Mouse (Mus musculus): ENCODE measurements around the gene Phldb3. TPM values are rescaled to one million over a fixed set of nuclear protein-coding genes. Genes with fewer than 3 reads are reported as not detected.

Phldb3 gene
- total and polyA plus RNA-seq, 3 experiments = 6.4 to 10.8 TPM; not detected in 1

GRCm38 (mm10) chr7:24588336-24588735 lies 22.2 kb upstream of the Phldb3 start:
- TF ChIP-seq ZKSCAN1 (IDR thresholded peaks at IDR 0.05; ENCODE audit: low read depth, low read length) (no peak), HCFC1 (IDR thresholded peaks at IDR 0.05; ENCODE audit: low read depth, low read length) (no peak)
- H3K4me1 ChIP-seq (ENCODE audit: control insufficient read depth in 1 of 2, insufficient read depth in 2 of 2, low read length in 2 of 2) = peaks cover 2 to 20% of the 10 kb centered on the region in 2 experiments; a peak in 3 of 4 replicates
- no peaks in the 10 kb centered on the region for H3K27me3 ChIP-seq (ENCODE audit: control insufficient read depth in 1 of 2, insufficient read depth in 2 of 2, low read length in 2 of 2)
- no peak overlapping the region for H3K9ac ChIP-seq (ENCODE audit: control insufficient read depth, low read depth, low read length, poor library complexity, severe bottlenecking)
- no peaks in the 10 kb centered on the region for H3K79me2 ChIP-seq (ENCODE audit: control insufficient read depth, insufficient read depth, low read length, poor library complexity)
- H3K4me3 ChIP-seq (ENCODE audit: control insufficient read depth in 1 of 2, insufficient read depth in 1 of 2, low read depth in 2 of 2, low read length in 2 of 2) = no peak overlapping the region
- H3K9me3 ChIP-seq (replicated peaks; ENCODE audit: insufficient read depth, low read length) = no peaks in the 10 kb centered on the region
- DNase-seq (ENCODE audit: low read depth, low spot score) = no peak
- H3K27ac ChIP-seq (ENCODE audit: control insufficient read depth, low read depth, low read length) = no peak overlapping the region
- peaks cover 0 to 12% of the 10 kb centered on the region in 2 experiments; a peak in 2 of 4 replicates for H3K36me3 ChIP-seq (ENCODE audit: control insufficient read depth in 1 of 2, insufficient read depth in 2 of 2, low read length in 2 of 2)

DNA sequence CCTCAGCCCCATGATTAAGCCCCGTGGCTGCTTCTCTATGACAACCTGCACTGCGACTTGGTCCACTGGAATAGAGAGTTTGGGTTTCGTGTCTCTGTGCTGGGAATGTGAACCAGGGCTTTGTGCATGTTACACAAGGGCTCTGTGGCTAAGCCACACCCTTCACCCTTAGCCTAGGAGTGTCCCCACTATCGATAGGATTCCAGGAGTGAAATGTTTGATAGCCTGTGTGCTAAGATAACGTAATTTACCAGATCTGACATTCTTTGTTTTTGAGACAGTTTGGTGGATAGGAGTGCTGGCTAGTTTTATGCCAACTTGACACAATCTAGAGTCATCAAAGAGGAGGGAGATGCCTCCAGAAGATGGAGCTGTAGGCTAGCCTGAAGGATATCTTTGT lies 18.8 kb upstream of the Phldb3 start:
- Histone ChIP-seq H3K79me2 (ENCODE audit: control insufficient read depth, insufficient read depth, low read length, poor library complexity) (peaks cover 5% of the 10 kb centered on the region), H3K36me3 (ENCODE audit: control insufficient read depth in 1 of 2, insufficient read depth in 2 of 2, low read length in 2 of 2) (peaks cover 0 to 13% of the 10 kb centered on the region in 2 experiments; a peak in 2 of 4 replicates), H3K9me3 (replicated peaks; ENCODE audit: insufficient read depth, low read length) (no peaks in the 10 kb centered on the region), H3K9ac (ENCODE audit: control insufficient read depth, low read depth, low read length, poor library complexity, severe bottlenecking) (no peak overlapping the region), H3K27me3 (ENCODE audit: control insufficient read depth in 1 of 2, insufficient read depth in 2 of 2, low read length in 2 of 2) (no peaks in the 10 kb centered on the region), H3K4me3 (ENCODE audit: control insufficient read depth in 1 of 2, insufficient read depth in 1 of 2, low read depth in 2 of 2, low read length in 2 of 2) (no peak overlapping the region), H3K27ac (ENCODE audit: control insufficient read depth, low read depth, low read length) (no peak overlapping the region), H3K4me1 (ENCODE audit: control insufficient read depth in 1 of 2, insufficient read depth in 2 of 2, low read length in 2 of 2) (peaks cover 2 to 21% of the 10 kb centered on the region in 2 experiments; a peak in 3 of 4 replicates)
- DNase-seq (ENCODE audit: low read depth, low spot score) = peak; percentile 37
- TF ChIP-seq SMC3 (IDR thresholded peaks at IDR 0.05; ENCODE audit: low read depth, low read length) (peak; percentile 26; the same call in 1 of the 2 replicates), CHD2 (IDR thresholded peaks at IDR 0.05; ENCODE audit: low read length) (no peak), TCF12 (IDR thresholded peaks at IDR 0.05; ENCODE audit: low read depth, low read length) (peak; percentile 5; the same call in 1 of the 2 replicates), MYB (IDR thresholded peaks at IDR 0.05; ENCODE audit: low read depth, low read length) (no peak), JUND (IDR thresholded peaks at IDR 0.05; ENCODE audit: low read depth, low read length) (no peak), HCFC1 (IDR thresholded peaks at IDR 0.05; ENCODE audit: low read depth, low read length) (no peak), ZC3H11A (IDR thresholded peaks at IDR 0.05; ENCODE audit: low read depth, low read length) (peak; percentile 12; the same call in 1 of the 2 replicates), CTCF (IDR thresholded peaks at IDR 0.05 in 2 of 3, conservative IDR thresholded peaks at IDR 0.05 in 1 of 3; ENCODE audit: control insufficient read depth in 1 of 3, insufficient read depth in 1 of 3, low read depth in 2 of 3, low read length in 3 of 3, poor library complexity in 1 of 3, severe bottlenecking in 1 of 3) (peak in 1 of 3 experiments; percentile 47; a peak in 3 of 6 replicates), RAD21 (IDR thresholded peaks at IDR 0.05; ENCODE audit: low read depth, low read length) (peak; percentile 48), E2F4 (IDR thresholded peaks at IDR 0.05; ENCODE audit: borderline replicate concordance, low read depth, low read length) (no peak), EP300 (IDR thresholded peaks at IDR 0.05; ENCODE audit: low read depth in 1 of 2, low read length in 2 of 2) (0 out of 4 replicates have a peak, but pooled peaks of 1 of the 2 experiments have one; percentile 11)

- Histone ChIP-seq H3K4me1 (ENCODE audit: control insufficient read depth in 1 of 2, insufficient read depth in 2 of 2, low read length in 2 of 2) (peaks cover 2 to 21% of the 10 kb centered on the region in 2 experiments; a peak in 3 of 4 replicates), H3K79me2 (ENCODE audit: control insufficient read depth, insufficient read depth, low read length, poor library complexity) (peaks cover 5% of the 10 kb centered on the region), H3K27ac (ENCODE audit: control insufficient read depth, low read depth, low read length) (no peak overlapping the region), H3K27me3 (ENCODE audit: control insufficient read depth in 1 of 2, insufficient read depth in 2 of 2, low read length in 2 of 2) (no peaks in the 10 kb centered on the region), H3K9me3 (replicated peaks; ENCODE audit: insufficient read depth, low read length) (no peaks in the 10 kb centered on the region), H3K36me3 (ENCODE audit: control insufficient read depth in 1 of 2, insufficient read depth in 2 of 2, low read length in 2 of 2) (peaks cover 0 to 13% of the 10 kb centered on the region in 2 experiments; a peak in 2 of 4 replicates), H3K9ac (ENCODE audit: control insufficient read depth, low read depth, low read length, poor library complexity, severe bottlenecking) (no peak overlapping the region), H3K4me3 (ENCODE audit: control insufficient read depth in 1 of 2, insufficient read depth in 1 of 2, low read depth in 2 of 2, low read length in 2 of 2) (no peak overlapping the region)
- DNase-seq (ENCODE audit: low read depth, low spot score) = peak; percentile 41
- no peak for TF ChIP-seq ETS1 (IDR thresholded peaks at IDR 0.05; ENCODE audit: low read depth, low read length)
- TF ChIP-seq GABPA (IDR thresholded peaks at IDR 0.05; ENCODE audit: low read depth, low read length) = no peak
- TF ChIP-seq RAD21 (IDR thresholded peaks at IDR 0.05; ENCODE audit: low read depth, low read length) = no peak
- no peak for TF ChIP-seq TBP (IDR thresholded peaks at IDR 0.05; ENCODE audit: low read depth, low read length)
Observed at GRCm38 (mm10) chr7:24592163-24592562, 18.4 kb upstream of the Phldb3 start.
